Mouse (Mus musculus) frontal cortex, postnatal 10 days (tissue): ENCODE results near the gene Acap2.

Experiments
- DNase-seq, 2 experiments: peaks; one replicate each; pipeline ENCODE4 v3.0.0; 2022; ENCODE audit warnings: low spot score in 2 of 2, mixed read lengths in 1 of 2

Gene Acap2

GRCm38 (mm10) chr16:31047186-31047898 lies 153.7 kb downstream of the Acap2 start:
- DNase-seq = no peak

GRCm38 (mm10) chr16:31046217-31046659 lies 154.8 kb downstream of the Acap2 start:
- no peak for DNase-seq

- DNase-seq = no peak
These were observed 155.8 kb downstream of the Acap2 start for GRCm38 (mm10) chr16:31045211-31045610.

- DNase-seq = no peak
These were observed 157.9 kb downstream of the Acap2 start for GRCm38 (mm10) chr16:31043136-31043535.
